In genomic region chr9:44319887-44320798, GRCm38 (mm10) we compare ENCODE assay signal across 8 mouse cellular contexts. TPM values are rescaled to one million over a fixed set of nuclear protein-coding genes. Genes with fewer than 3 reads are reported as not detected.
DNase-seq lines count a peak whose midpoint lies in the region; ATAC-seq and TF ChIP-seq lines count a peak whose summit lies in the region.

Gene C2cd2l, minus strand, starts transcription at chr9:44320285.

- no peaks in the 10 kb centered on the region for H3K36me3 ChIP-seq in C2C12 (ENCODE audit: control insufficient read depth, insufficient read depth)
- peaks cover 20% of the 10 kb centered on the region for H3K36me3 ChIP-seq in heart, embryonic 12.5 days
- H3K36me3 ChIP-seq in kidney, postnatal 0 days (ENCODE audit: insufficient read depth, low read length) = peaks cover 15% of the 10 kb centered on the region
- H3K36me3 ChIP-seq in liver, embryonic 11.5 days (ENCODE audit: control insufficient read depth, insufficient read depth, low read length) = peaks cover 7% of the 10 kb centered on the region
- H3K36me3 ChIP-seq in stomach, embryonic 15.5 days = peaks cover 5% of the 10 kb centered on the region

- H3K27ac ChIP-seq in heart, embryonic 12.5 days (ENCODE audit: poor library complexity, severe bottlenecking) = peak within 1 kb of the TSS; percentile 69
- H3K27ac ChIP-seq in kidney, postnatal 0 days = peak within 1 kb of the TSS; percentile 81
- peak within 1 kb of the TSS; percentile 57 for H3K27ac ChIP-seq in liver, embryonic 11.5 days (ENCODE audit: low read depth, low read length)
- H3K27ac ChIP-seq in stomach, embryonic 15.5 days = peak within 1 kb of the TSS; percentile 76

- no peaks in the 10 kb centered on the region for H3K9me3 ChIP-seq in heart, embryonic 12.5 days (replicated peaks)
- H3K9me3 ChIP-seq in kidney, postnatal 0 days (replicated peaks; ENCODE audit: low read length) = no peaks in the 10 kb centered on the region
- H3K9me3 ChIP-seq in liver, embryonic 11.5 days (ENCODE audit: control insufficient read depth, low read length) = no peaks in the 10 kb centered on the region
- no peaks in the 10 kb centered on the region for H3K9me3 ChIP-seq in stomach, embryonic 15.5 days

- ATAC-seq in erythroid progenitor cell, adult 5-6 weeks (replicated peaks; ENCODE audit: low FRiP score, poor library complexity, severe bottlenecking) = peak; percentile 89
- ATAC-seq in heart, embryonic 12.5 days (ENCODE audit: insufficient number of reproducible peaks, low FRiP score) = peak; percentile 97
- peak; percentile 95 for ATAC-seq in kidney, postnatal 0 days (replicated peaks; ENCODE audit: low FRiP score, low read depth)
- ATAC-seq in liver, embryonic 11.5 days (replicated peaks; ENCODE audit: low FRiP score) = peak; percentile 98
- peak; percentile 99 for ATAC-seq in stomach, embryonic 15.5 days (ENCODE audit: insufficient read depth, low FRiP score, low read depth)

- peak; percentile 97 for DNase-seq in brain, embryonic 18.5 days (ENCODE audit: low read depth, low spot score)
- DNase-seq in kidney, postnatal 0 days (ENCODE audit: low spot score) = peak; percentile 99
- DNase-seq in liver, embryonic 11.5 days (ENCODE audit: low spot score) = peak; percentile 87
- peak; percentile 46 to 61 for DNase-seq in natural killer cell, adult 2 months (ENCODE audit: low spot score in 2 of 2)

- WGBS in heart, embryonic 12.5 days = under 1% methylated on average over 67 of the region's 67 CpGs
- under 1% methylated on average over 67 of the region's 67 CpGs for WGBS in kidney, postnatal 0 days
- under 1% methylated on average over 67 of the region's 67 CpGs for WGBS in liver, embryonic 11.5 days
- under 1% methylated on average over 62 of the region's 67 CpGs for WGBS in stomach, embryonic 15.5 days

- peak within 1 kb of the TSS; percentile 90 for H3K9ac ChIP-seq in heart, embryonic 12.5 days
- peak within 1 kb of the TSS; percentile 88 for H3K9ac ChIP-seq in kidney, postnatal 0 days (ENCODE audit: low read depth, low read length)
- peak within 1 kb of the TSS; percentile 76 for H3K9ac ChIP-seq in liver, embryonic 11.5 days (ENCODE audit: low read depth, low read length)
- peak within 1 kb of the TSS; percentile 81 for H3K9ac ChIP-seq in stomach, embryonic 15.5 days

- H3ac ChIP-seq in C2C12 (ENCODE audit: control insufficient read depth, insufficient read length, low read depth) = peak within 1 kb of the TSS; percentile 89

- peaks cover 21% of the 10 kb centered on the region for H3K79me2 ChIP-seq in C2C12 (ENCODE audit: control insufficient read depth, insufficient read depth)

- no peak for TF ChIP-seq CTCF in C2C12 (IDR thresholded peaks at IDR 0.05; ENCODE audit: control insufficient read depth, insufficient read depth, insufficient read length)
- no peak for TF ChIP-seq CTCF in kidney, postnatal 0 days (IDR thresholded peaks at IDR 0.05; ENCODE audit: low read depth)

- H3K79me3 ChIP-seq in C2C12 (ENCODE audit: low read depth) = peaks cover 2% of the 10 kb centered on the region

- peaks cover 26% of the 10 kb centered on the region for H3K4me1 ChIP-seq in heart, embryonic 12.5 days (replicated peaks)
- H3K4me1 ChIP-seq in kidney, postnatal 0 days (replicated peaks; ENCODE audit: insufficient read depth, low read length) = peaks cover 16% of the 10 kb centered on the region
- peaks cover 25% of the 10 kb centered on the region for H3K4me1 ChIP-seq in liver, embryonic 11.5 days (replicated peaks; ENCODE audit: control insufficient read depth, insufficient read depth, low read length)
- H3K4me1 ChIP-seq in stomach, embryonic 15.5 days = peaks cover 30% of the 10 kb centered on the region

- no peaks in the 10 kb centered on the region for H3K27me3 ChIP-seq in C2C12 (ENCODE audit: control insufficient read depth, insufficient read depth, insufficient read length)
- no peaks in the 10 kb centered on the region for H3K27me3 ChIP-seq in heart, embryonic 12.5 days (replicated peaks)
- no peaks in the 10 kb centered on the region for H3K27me3 ChIP-seq in kidney, postnatal 0 days (ENCODE audit: insufficient read depth, low read length)
- no peaks in the 10 kb centered on the region for H3K27me3 ChIP-seq in liver, embryonic 11.5 days (replicated peaks; ENCODE audit: control insufficient read depth, insufficient read depth, low read length)
- H3K27me3 ChIP-seq in stomach, embryonic 15.5 days (replicated peaks) = no peaks in the 10 kb centered on the region

- H3K4me3 ChIP-seq in C2C12 (ENCODE audit: insufficient read depth, poor library complexity, severe bottlenecking) = peak within 1 kb of the TSS; percentile 50
- peak within 1 kb of the TSS; percentile 91 for H3K4me3 ChIP-seq in heart, embryonic 12.5 days
- peak within 1 kb of the TSS; percentile 84 for H3K4me3 ChIP-seq in kidney, postnatal 0 days (replicated peaks; ENCODE audit: low read depth, low read length)
- H3K4me3 ChIP-seq in liver, embryonic 11.5 days (ENCODE audit: low read depth, low read length) = peak within 1 kb of the TSS; percentile 90
- peak within 1 kb of the TSS; percentile 98 for H3K4me3 ChIP-seq in stomach, embryonic 15.5 days (replicated peaks)

- H3K4me2 ChIP-seq in heart, embryonic 12.5 days = peak within 1 kb of the TSS; percentile 88
- H3K4me2 ChIP-seq in kidney, postnatal 0 days (ENCODE audit: low read length) = peak within 1 kb of the TSS; percentile 93
- H3K4me2 ChIP-seq in liver, embryonic 11.5 days = peak within 1 kb of the TSS; percentile 97
- peak within 1 kb of the TSS; percentile 88 for H3K4me2 ChIP-seq in stomach, embryonic 15.5 days

TF ChIP-seq in C2C12, 6 proteins besides CTCF, POLR2A, EP300 and RAD21:
- no peak for TF ChIP-seq CEBPB (IDR thresholded peaks at IDR 0.05; ENCODE audit: low read depth)
- TF ChIP-seq MAX (IDR thresholded peaks at IDR 0.05) = no peak
- no peak for TF ChIP-seq MYOD1 (IDR thresholded peaks at IDR 0.05; ENCODE audit: control insufficient read depth, insufficient read length, low read depth)
- TF ChIP-seq MYOG (IDR thresholded peaks at IDR 0.05; ENCODE audit: control insufficient read depth, extremely low read depth, insufficient read length) = no peak
- no peak for TF ChIP-seq USF1 (IDR thresholded peaks at IDR 0.05; ENCODE audit: low read depth)
- TF ChIP-seq FOSL1 (IDR thresholded peaks at IDR 0.05; ENCODE audit: insufficient read depth, low read length, poor library complexity, severe bottlenecking) = no peak

RNA-seq across cellular contexts. Expression of gene C2cd2l, which starts in this region (rescaled TPM):
- 18.8 TPM for polyA plus RNA-seq in C2C12 (2012; fragmentation: generic; extraction: Trizol)
- total RNA-seq in erythroid progenitor cell, adult 5-6 weeks (2015; ENCODE audit: low replicate concordance) = 46.1 and 54.8 TPM in 2 replicates
- total RNA-seq in erythroid progenitor cell, adult 5-6 weeks (2017; ENCODE audit: low replicate concordance) = 70.0 and 83.0 TPM in 2 replicates
- 8.6 and 10.3 TPM in 2 replicates for polyA plus RNA-seq in heart, embryonic 12.5 days (2016; fragmentation: Nextera tagmentation; extraction: Ambion mirVana)
- polyA plus RNA-seq in kidney, postnatal 0 days (2015; fragmentation: Nextera tagmentation; extraction: Ambion mirVana) = 11.6 and 13.0 TPM in 2 replicates
- polyA plus RNA-seq in liver, embryonic 11.5 days (2014; fragmentation: Nextera tagmentation; extraction: Ambion mirVana) = 8.9 and 9.3 TPM in 2 replicates
- 7.9 and 10.1 TPM in 2 replicates for polyA plus RNA-seq in stomach, embryonic 15.5 days (2015; fragmentation: Nextera tagmentation; extraction: Ambion mirVana)

Comparison
In these comparisons a context has a peak if more than half of its experiments do, and no peak if none do; other contexts are left out.
1. Peak in every context shown above with its lines: DNase-seq, ATAC-seq, H3K4me3 ChIP-seq and H3K27ac ChIP-seq.